Mouse (Mus musculus): ENCODE measurements around the gene Zfp322a.
"Not testable (repeated sequence)": the region's sequence is repeated elsewhere in the genome, so short reads cannot be mapped to it uniquely, and the experiment has no call there.

DNA sequence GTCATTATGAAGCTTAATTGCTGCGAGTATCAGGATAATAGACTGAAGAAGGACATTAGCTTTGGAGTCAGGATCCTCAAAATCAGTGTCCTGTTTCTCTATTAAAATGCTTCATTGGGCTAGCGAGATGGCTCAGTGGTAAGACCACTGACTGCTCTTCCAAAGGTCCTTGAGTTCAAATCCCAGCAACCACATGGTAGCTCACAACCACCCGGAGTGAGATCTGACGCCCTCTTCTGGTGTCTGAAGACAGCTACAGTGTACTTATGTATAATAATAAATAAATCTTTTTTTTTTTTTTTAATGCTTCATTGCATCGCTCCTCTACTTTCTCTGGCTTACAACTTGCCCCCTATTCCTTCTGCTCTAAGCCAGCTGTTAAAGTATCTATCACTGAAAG, 14.5 kb downstream of the Zfp322a start:
- TF ChIP-seq CTCF, POLR2A (IDR thresholded peaks at IDR 0.05; ENCODE audit: extremely low read depth, insufficient read depth, low read length): not testable (repeated sequence)
